Mouse (Mus musculus): ENCODE measurements around the gene Epn2.
"Not testable (repeated sequence)": the region's sequence is repeated elsewhere in the genome, so short reads cannot be mapped to it uniquely, and the experiment has no call there.

Gene Epn2

DNA sequence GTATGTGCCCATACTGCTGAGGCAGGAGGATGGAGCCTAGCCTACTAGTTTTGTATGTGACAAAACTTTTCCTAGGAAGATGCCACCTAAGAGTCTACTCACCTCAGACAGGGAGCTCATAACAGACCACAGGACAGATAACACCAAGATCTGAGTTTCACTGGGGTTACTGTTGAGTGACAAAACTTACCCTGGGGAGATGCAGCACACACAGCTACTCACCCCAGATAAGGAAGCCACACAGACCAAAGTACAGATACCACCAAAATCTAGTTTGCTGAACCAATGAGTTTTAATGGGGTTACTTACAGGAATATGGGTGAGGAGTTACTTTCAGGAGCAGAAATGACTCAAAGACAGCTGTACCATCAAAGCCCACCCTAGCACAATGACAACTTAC, 13.6 kb upstream of the Epn2 start:
- in situ Hi-C loops (cut with MboI, MseI): no loop called here

GRCm38 (mm10) chr11:61592061-61592460, 12.6 kb upstream of the Epn2 start:
- in situ Hi-C loops (cut with MboI, MseI): no loop called here

GRCm38 (mm10) chr11:61590516-61591213, 11.2 kb upstream of the Epn2 start:
- in situ Hi-C loops (cut with MboI, MseI): no loop called here

GRCm38 (mm10) chr11:61585421-61585820, 5.9 kb upstream of the Epn2 start:
- in situ Hi-C loops (cut with MboI, MseI): no loop called here

- in situ Hi-C loops (cut with MboI, MseI): no loop called here
Observed at GRCm38 (mm10) chr11:61584830-61585229, 5.3 kb upstream of the Epn2 start.

GRCm38 (mm10) chr11:61584096-61584495, 4.6 kb upstream of the Epn2 start:
- in situ Hi-C loops (cut with MboI, MseI): no loop called here

DNA sequence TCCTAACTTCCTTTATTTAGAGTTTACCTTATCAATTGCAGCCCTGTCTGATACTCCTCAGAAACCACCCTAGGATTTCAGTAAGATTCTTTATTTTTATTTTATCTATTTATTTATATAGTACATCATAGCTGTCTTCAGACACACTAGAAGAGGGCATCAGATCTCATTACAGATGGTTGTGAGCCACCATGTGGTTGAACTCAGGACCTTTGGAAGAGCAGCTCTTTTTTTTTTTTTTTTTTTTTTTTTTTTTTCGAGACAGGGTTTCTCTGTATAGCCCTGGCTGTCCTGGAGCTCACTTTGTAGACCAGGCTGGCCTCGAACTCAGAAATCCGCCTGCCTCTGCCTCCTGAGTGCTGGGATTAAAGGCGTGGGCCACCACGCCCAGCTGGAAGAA, 3.3 kb upstream of the Epn2 start:
- in situ Hi-C loops (cut with MboI, MseI): not testable (repeated sequence)

- in situ Hi-C loops (cut with MboI, MseI): no loop called here
Observed at GRCm38 (mm10) chr11:61579878-61580381, 443 bp upstream of the Epn2 start.

- in situ Hi-C loops (cut with MboI, MseI): no loop called here
Observed at GRCm38 (mm10) chr11:61578541-61578982, 925 bp downstream of the Epn2 start.

DNA sequence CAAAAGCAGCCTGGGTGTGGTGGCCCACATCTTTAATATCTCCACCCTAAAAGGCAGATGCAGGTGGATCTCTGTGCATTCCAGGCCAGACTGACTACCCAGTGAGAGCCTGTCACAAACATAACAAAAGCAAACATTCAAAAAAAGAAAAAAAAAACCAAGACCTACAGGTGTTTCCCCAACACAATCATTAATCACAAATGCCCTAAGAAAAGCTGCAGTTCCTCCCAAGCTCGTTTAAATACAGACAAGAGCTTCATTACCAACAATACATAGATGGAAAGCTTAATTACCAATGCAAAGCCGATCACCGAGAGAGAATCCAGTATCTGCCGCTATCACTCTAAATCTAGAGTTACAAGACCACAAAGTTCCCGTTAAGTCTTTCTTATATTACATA, 1.5 kb downstream of the Epn2 start:
- in situ Hi-C loops (cut with MboI, MseI): no loop called here

GRCm38 (mm10) chr11:61577349-61577748, 2.1 kb downstream of the Epn2 start:
- in situ Hi-C loops (cut with MboI, MseI): no loop called here

GRCm38 (mm10) chr11:61573266-61573665, 6.2 kb downstream of the Epn2 start:
- in situ Hi-C loops (cut with MboI, MseI): loop anchor here (5.0 kb wide), 1 partner anchor 44 kb away; no protein-coding TSS in a partner anchor

GRCm38 (mm10) chr11:61571225-61571624, 8.3 kb downstream of the Epn2 start:
- in situ Hi-C loops (cut with MboI, MseI): loop anchor here (5.0 kb wide), 1 partner anchor 46 kb away; no protein-coding TSS in a partner anchor

GRCm38 (mm10) chr11:61569671-61570070, 9.8 kb downstream of the Epn2 start:
- in situ Hi-C loops (cut with MboI, MseI): loop anchor here (5.0 kb wide), 1 partner anchor 48 kb away; no protein-coding TSS in a partner anchor

DNA sequence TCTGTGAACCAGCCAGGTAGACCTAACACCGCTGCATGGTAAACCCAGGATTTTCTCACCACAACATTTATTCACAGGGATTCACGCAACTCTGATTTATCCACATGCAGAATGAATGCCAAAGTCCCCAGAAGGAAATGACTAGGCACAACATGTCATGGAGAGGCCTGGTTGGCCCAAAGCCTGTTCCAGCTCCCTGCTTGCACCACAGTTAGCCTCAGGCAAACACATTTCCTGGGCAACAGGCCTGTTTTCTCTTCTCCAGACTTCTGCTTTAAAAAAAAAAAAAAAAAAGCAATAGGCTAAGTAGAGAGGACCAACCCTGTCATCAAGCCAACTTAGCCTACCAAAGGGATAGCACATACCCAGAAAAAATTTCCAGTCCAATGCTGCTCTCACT, 14.9 kb downstream of the Epn2 start:
- in situ Hi-C loops (cut with MboI, MseI): no loop called here

DNA sequence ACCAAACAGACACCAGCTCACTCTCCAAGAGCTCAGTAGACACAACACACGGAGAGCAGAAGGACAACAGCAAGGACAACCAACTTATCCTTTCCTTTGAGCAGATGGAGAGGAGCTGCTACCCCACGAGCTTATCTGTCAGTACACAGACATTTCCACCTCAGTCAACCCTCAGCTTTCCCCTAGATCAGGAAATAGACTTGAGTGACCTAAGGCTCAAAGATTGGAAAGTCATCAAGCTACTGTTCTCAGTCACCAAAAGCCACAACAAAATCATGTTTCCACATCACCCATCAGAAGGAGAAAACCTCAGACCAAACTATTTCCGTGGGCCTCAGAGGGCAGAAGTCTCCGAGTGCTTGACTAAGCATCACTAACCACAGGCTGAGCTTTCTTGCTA, 15.5 kb downstream of the Epn2 start:
- in situ Hi-C loops (cut with MboI, MseI): no loop called here

GRCm38 (mm10) chr11:61562421-61562820, 17.1 kb downstream of the Epn2 start:
- in situ Hi-C loops (cut with MboI, MseI): no loop called here

DNA sequence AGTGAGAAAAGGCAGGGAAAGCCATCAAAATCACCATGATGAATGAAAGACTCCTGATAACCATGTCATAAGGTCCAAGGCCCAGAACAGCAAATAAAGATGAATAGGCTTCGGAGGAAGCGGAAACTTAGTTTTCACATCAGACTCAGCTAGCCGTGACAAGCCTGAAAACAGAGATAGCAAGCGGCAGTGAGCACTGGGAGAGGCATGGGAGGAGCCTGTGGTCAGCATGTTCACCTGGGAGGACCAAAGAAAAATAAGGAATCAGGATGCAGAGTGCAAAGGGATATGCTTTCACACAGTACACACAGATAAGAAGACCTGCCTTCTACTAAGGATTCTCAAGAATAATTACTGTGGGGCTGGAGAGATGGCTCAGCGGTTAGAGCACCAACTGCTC, 19.9 kb downstream of the Epn2 start:
- in situ Hi-C loops (cut with MboI, MseI): no loop called here

- in situ Hi-C loops (cut with MboI, MseI): no loop called here
Observed at GRCm38 (mm10) chr11:61553015-61553754, 26.3 kb downstream of the Epn2 start.

DNA sequence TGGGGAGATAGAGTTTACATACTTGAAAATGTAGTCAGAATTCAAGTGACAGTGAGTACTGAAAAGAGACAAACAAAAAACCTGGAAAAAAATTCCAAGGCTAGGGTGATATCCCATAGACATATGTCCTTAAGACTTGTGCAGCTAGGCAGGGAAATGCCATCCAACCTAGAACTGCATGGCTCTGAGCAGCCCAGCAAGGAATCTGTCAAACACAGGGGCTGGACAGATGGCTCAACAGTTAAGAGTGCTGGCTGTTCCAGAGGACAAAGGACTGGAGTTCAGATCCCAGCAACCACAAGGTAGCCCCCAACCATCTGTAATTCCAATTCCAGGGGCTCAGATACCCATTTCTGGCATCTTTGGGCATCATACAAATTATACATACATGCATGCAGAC, 28.9 kb downstream of the Epn2 start:
- in situ Hi-C loops (cut with MboI, MseI): no loop called here

DNA sequence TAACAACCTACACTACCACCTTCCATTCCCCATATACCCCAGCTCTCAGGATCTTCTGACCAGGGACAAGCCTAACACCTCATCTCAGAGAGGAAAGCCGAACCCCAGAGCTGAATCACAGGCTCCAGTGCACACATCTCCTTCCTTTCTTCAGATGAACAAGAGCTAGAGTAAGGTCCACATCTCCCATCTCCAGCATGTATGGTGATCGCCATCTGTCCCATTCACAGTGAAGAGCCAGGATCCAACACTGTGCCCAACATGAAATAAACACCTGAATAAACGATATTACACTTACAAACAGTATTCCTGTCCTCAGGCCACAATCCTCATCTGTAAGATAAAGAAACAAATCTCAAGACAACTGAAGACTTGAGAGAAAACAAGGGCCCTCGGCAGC, 31.8 kb downstream of the Epn2 start:
- in situ Hi-C loops (cut with MboI, MseI): no loop called here

DNA sequence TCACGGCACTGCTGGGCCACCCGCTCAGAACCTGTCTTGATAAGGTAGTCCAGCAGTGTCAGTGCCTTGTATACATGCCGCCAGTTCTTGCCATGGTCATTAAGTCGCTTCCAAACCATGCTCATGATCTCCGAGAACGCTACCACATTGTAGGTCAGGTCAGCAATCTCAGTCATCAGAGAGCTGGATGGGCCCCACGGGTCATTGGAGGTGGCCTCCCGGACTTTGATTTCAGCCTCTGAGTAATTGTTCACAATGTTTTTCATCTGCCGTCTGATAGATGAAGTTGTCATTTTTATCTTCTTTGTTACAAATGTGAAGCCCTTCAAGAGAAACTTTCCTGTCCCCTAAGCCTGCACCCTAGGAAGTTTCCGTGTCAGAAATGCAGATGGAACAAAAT, 33.0 kb downstream of the Epn2 start:
- in situ Hi-C loops (cut with MboI, MseI): no loop called here

DNA sequence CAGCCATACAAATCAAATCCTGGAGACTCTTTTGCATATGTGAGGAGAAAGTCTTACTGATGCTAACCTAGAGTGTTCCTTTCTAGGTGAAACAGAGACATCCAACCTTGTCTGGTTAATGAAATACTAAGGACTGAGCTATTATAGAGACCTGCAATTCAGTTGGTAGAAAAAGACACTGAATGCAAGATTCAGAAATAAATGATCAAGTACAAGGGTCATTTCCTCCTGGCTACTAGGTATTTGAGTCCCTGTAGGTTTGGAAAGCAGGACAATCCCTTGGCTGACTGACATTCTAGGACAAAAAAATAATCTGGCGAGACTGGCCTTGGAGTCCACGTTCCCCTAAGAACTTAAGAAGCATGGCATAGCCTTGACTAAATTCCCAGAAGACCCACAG, 33.9 kb downstream of the Epn2 start:
- in situ Hi-C loops (cut with MboI, MseI): no loop called here

Measured in regulatory T cell (primary cell).